Mouse (Mus musculus): Measurements from ENCODE around the gene Spint2. TPM values are rescaled to one million over a fixed set of nuclear protein-coding genes. Genes with fewer than 3 reads are reported as not detected.
A peak's percentile ranks its signal among the peaks of the same experiment; 100 is the strongest.

Spint2 gene
- total RNA-seq, 2 experiments from 2014 or later = 23.5 to 26.2 TPM

- intact Hi-C loops (cut with DNase I) = loop anchor here (5.0 kb wide), 1 partner anchor 42 kb away; no protein-coding TSS in a partner anchor
- no peak for DNase-seq (ENCODE audit: low spot score in 2 of 2)
These were observed 23.7 kb upstream of the Spint2 start for GRCm38 (mm10) chr7:29305263-29305988.

GRCm38 (mm10) chr7:29304463-29305262 lies 23.0 kb upstream of the Spint2 start:
- DNase-seq (ENCODE audit: low spot score in 2 of 2) = peak in 1 of 2 experiments; percentile 43
- intact Hi-C loops (cut with DNase I) = loop anchor here (5.0 kb wide), 3 partner anchors 43 to 122 kb away; partner anchors contain the start of genes Psmd8 and Yif1b

- intact Hi-C loops (cut with DNase I) = loop anchor here (5.0 kb wide), 2 partner anchors 67 to 122 kb away; partner anchors contain the start of genes Psmd8 and Yif1b
- DNase-seq (ENCODE audit: low spot score in 2 of 2) = peak; percentile 89 to 91
These were observed 22.2 kb upstream of the Spint2 start, which contains the start of gene Dpf1 for GRCm38 (mm10) chr7:29303738-29304462. TSS of gene Dpf1 (plus strand) at chr7:29303951.

GRCm38 (mm10) chr7:29302641-29303040 lies 20.9 kb upstream of the Spint2 start:
- intact Hi-C loops (cut with DNase I) = loop anchor here (5.0 kb wide), 2 partner anchors 65 to 120 kb away; partner anchors contain the start of genes Psmd8 and Yif1b
- DNase-seq (ENCODE audit: low spot score in 2 of 2) = no peak

- intact Hi-C loops (cut with DNase I) = loop anchor here (2.0 to 5.0 kb wide), 3 partner anchors 64 to 222 kb away; partner anchors contain the start of genes Psmd8 and Yif1b
- DNase-seq (ENCODE audit: low spot score in 2 of 2) = peak in 1 of 2 experiments; percentile 61
These were observed 19.4 kb upstream of the Spint2 start for GRCm38 (mm10) chr7:29301127-29301566.

GRCm38 (mm10) chr7:29296998-29297397 lies 15.3 kb upstream of the Spint2 start:
- intact Hi-C loops (cut with DNase I) = loop anchor here (5.0 kb wide), 2 partner anchors 165 to 245 kb away; partner anchors contain the start of gene Rasgrp4
- no peak for DNase-seq (ENCODE audit: low spot score in 2 of 2)

GRCm38 (mm10) chr7:29295861-29296647 lies 14.3 kb upstream of the Spint2 start:
- intact Hi-C loops (cut with DNase I) = loop anchor here (5.0 kb wide), 2 partner anchors 164 to 244 kb away; partner anchors contain the start of gene Rasgrp4
- no peak for DNase-seq (ENCODE audit: low spot score in 2 of 2)

- no peak for DNase-seq (ENCODE audit: low spot score in 2 of 2)
- intact Hi-C loops (cut with DNase I) = loop anchor here (5.0 kb wide), 1 partner anchor 47 kb away; the partner anchor contains the start of gene 2200002D01Rik
These were observed 12.5 kb upstream of the Spint2 start for GRCm38 (mm10) chr7:29294111-29294761.

- intact Hi-C loops (cut with DNase I) = loop anchor here (5.0 kb wide), 1 partner anchor 46 kb away; the partner anchor contains the start of gene 2200002D01Rik
- DNase-seq (ENCODE audit: low spot score in 2 of 2) = no peak
These were observed 11.7 kb upstream of the Spint2 start for GRCm38 (mm10) chr7:29293131-29294065.

GRCm38 (mm10) chr7:29292458-29293098 lies 10.9 kb upstream of the Spint2 start:
- intact Hi-C loops (cut with DNase I) = loop anchor here (5.0 kb wide), 1 partner anchor 45 kb away; the partner anchor contains the start of gene 2200002D01Rik
- no peak for DNase-seq (ENCODE audit: low spot score in 2 of 2)

GRCm38 (mm10) chr7:29291616-29292457 lies 10.1 kb upstream of the Spint2 start:
- no peak for DNase-seq (ENCODE audit: low spot score in 2 of 2)
- intact Hi-C loops (cut with DNase I) = loop anchor here (5.0 kb wide), 1 partner anchor 45 kb away; the partner anchor contains the start of gene 2200002D01Rik

- no peak for DNase-seq (ENCODE audit: low spot score in 2 of 2)
- intact Hi-C loops (cut with DNase I) = loop anchor here (5.0 kb wide), 1 partner anchor 44 kb away; the partner anchor contains the start of gene 2200002D01Rik
These were observed 9.2 kb upstream of the Spint2 start for GRCm38 (mm10) chr7:29290691-29291485.

GRCm38 (mm10) chr7:29289856-29290255 lies 8.1 kb upstream of the Spint2 start:
- no peak for DNase-seq (ENCODE audit: low spot score in 2 of 2)
- intact Hi-C loops (cut with DNase I) = loop anchor here (5.0 kb wide), 1 partner anchor 43 kb away; the partner anchor contains the start of gene 2200002D01Rik

- no peak for DNase-seq (ENCODE audit: low spot score in 2 of 2)
- intact Hi-C loops (cut with DNase I) = no loop called here
These were observed 7.4 kb upstream of the Spint2 start, which contains the start of gene Ppp1r14a for GRCm38 (mm10) chr7:29288942-29289638. TSS of gene Ppp1r14a (plus strand) at chr7:29289308.

All from left cerebral cortex, postnatal 36 days (tissue).